Mouse (Mus musculus) ES-Bruce4 (cell line): ENCODE data around the gene Gtf2i. TPM values are rescaled to one million over a fixed set of nuclear protein-coding genes. Genes with fewer than 3 reads are reported as not detected.
A peak's percentile ranks its signal among the peaks of the same experiment; 100 is the strongest.

ENCODE experiments used
- H3K27ac ChIP-seq: 2 replicates; pipeline ENCODE4 v1.5.1; 2012; ENCODE audit warnings: low read length, inconsistent platforms; ENCODE audit not compliant: insufficient read depth
- H3K27me3 ChIP-seq: 2 replicates; pipeline ENCODE4 v1.6.1; 2012; ENCODE audit warnings: mild to moderate bottlenecking, low read length, inconsistent platforms; ENCODE audit not compliant: control insufficient read depth, poor library complexity, insufficient read depth, severe bottlenecking
- H3K36me3 ChIP-seq: 2 replicates; pipeline ENCODE4 v1.6.1; 2012; ENCODE audit warnings: inconsistent platforms, mild to moderate bottlenecking, low read length, moderate library complexity; ENCODE audit not compliant: control insufficient read depth, poor library complexity, insufficient read depth, severe bottlenecking
- H3K4me1 ChIP-seq: one replicate; pipeline ENCODE4 v1.8.1; 2011; ENCODE audit warnings: low read length; ENCODE audit not compliant: control insufficient read depth, insufficient read depth
- H3K4me3 ChIP-seq: 2 replicates; pipeline ENCODE4 v1.5.1; 2011; ENCODE audit warnings: low read depth, mild to moderate bottlenecking, low read length
- H3K9ac ChIP-seq: 2 replicates; pipeline ENCODE4 v1.6.1; 2012; ENCODE audit warnings: low read depth, mild to moderate bottlenecking, inconsistent platforms; ENCODE audit not compliant: poor library complexity, severe bottlenecking
- H3K9me3 ChIP-seq: replicated peaks from 2 replicates; pipeline ENCODE4 v1.6.1; 2012; ENCODE audit warnings: mild to moderate bottlenecking, low read length, inconsistent platforms; ENCODE audit not compliant: control insufficient read depth, poor library complexity, insufficient read depth, severe bottlenecking
- CTCF ChIP-seq: IDR thresholded peaks from one replicate; pipeline ENCODE4 v1.8.1; 2011; ENCODE audit warnings: low read depth, low read length
- EP300 ChIP-seq: IDR thresholded peaks from 2 replicates; pipeline ENCODE4 v1.6.1; 2011; ENCODE audit warnings: low read depth, low read length; ENCODE audit not compliant: insufficient read depth
- POLR2A ChIP-seq: IDR thresholded peaks from one replicate; pipeline ENCODE4 v1.8.1; 2011; ENCODE audit warnings: low read length; ENCODE audit not compliant: insufficient read depth
- polyA plus RNA-seq: library from polyadenylated mRNA; stranded (reverse); fragments of >200 nt; gene quantifications from 2 replicates; pipeline ENCODE4 v1.2.4, GENCODE M21; 2011; ENCODE audit warnings: low read depth; ENCODE audit not compliant: missing spikeins, insufficient read depth, insufficient read length

Gtf2i gene
- polyA plus RNA-seq, 1 experiment, result 242 TPM

GRCm38 (mm10) chr5:134325856-134326566 lies 11.5 kb upstream of the Gtf2i start:
- Histone ChIP-seq H3K4me1 (peaks cover 8% of the 10 kb centered on the region), H3K9ac (peak overlapping the region; percentile 19; the same call in 1 of the 2 replicates), H3K9me3 (no peaks in the 10 kb centered on the region), H3K4me3 (peak overlapping the region; percentile 25), H3K36me3 (no peaks in the 10 kb centered on the region), H3K27ac (no peak overlapping the region), H3K27me3 (no peaks in the 10 kb centered on the region)
- TF ChIP-seq POLR2A, result no peak
- TF ChIP-seq EP300, result no peak
- TF ChIP-seq CTCF, result no peak

GRCm38 (mm10) chr5:134323869-134324268 lies 9.3 kb upstream of the Gtf2i start:
- no peak overlapping the region for H3K9ac ChIP-seq
- peak overlapping the region; percentile 29 for H3K27ac ChIP-seq
- no peaks in the 10 kb centered on the region for H3K27me3 ChIP-seq
- peaks cover 2% of the 10 kb centered on the region for H3K4me1 ChIP-seq
- no peak overlapping the region for H3K4me3 ChIP-seq
- TF ChIP-seq POLR2A (no peak), CTCF (no peak), EP300 (no peak)
- no peaks in the 10 kb centered on the region for H3K36me3 ChIP-seq
- no peaks in the 10 kb centered on the region for H3K9me3 ChIP-seq

GRCm38 (mm10) chr5:134323311-134323710 lies 8.8 kb upstream of the Gtf2i start:
- TF ChIP-seq POLR2A (no peak), EP300 (no peak), CTCF (no peak)
- H3K4me1 ChIP-seq, result no peaks in the 10 kb centered on the region
- peak overlapping the region; percentile 11 for H3K27ac ChIP-seq
- no peaks in the 10 kb centered on the region for H3K9me3 ChIP-seq
- H3K4me3 ChIP-seq, result no peak overlapping the region
- no peak overlapping the region for H3K9ac ChIP-seq
- no peaks in the 10 kb centered on the region for H3K36me3 ChIP-seq
- no peaks in the 10 kb centered on the region for H3K27me3 ChIP-seq

GRCm38 (mm10) chr5:134322355-134322754 lies 7.8 kb upstream of the Gtf2i start:
- TF ChIP-seq EP300, result no peak
- no peak for TF ChIP-seq CTCF
- no peak for TF ChIP-seq POLR2A
- no peaks in the 10 kb centered on the region for H3K36me3 ChIP-seq
- no peaks in the 10 kb centered on the region for H3K9me3 ChIP-seq
- no peaks in the 10 kb centered on the region for H3K27me3 ChIP-seq
- no peak overlapping the region for H3K4me3 ChIP-seq
- no peak overlapping the region for H3K9ac ChIP-seq
- H3K4me1 ChIP-seq, result no peaks in the 10 kb centered on the region
- no peak overlapping the region for H3K27ac ChIP-seq

- no peaks in the 10 kb centered on the region for H3K27me3 ChIP-seq
- TF ChIP-seq CTCF (no peak), POLR2A (no peak), EP300 (no peak)
- no peak overlapping the region for H3K4me3 ChIP-seq
- H3K9me3 ChIP-seq, result no peaks in the 10 kb centered on the region
- no peak overlapping the region for H3K9ac ChIP-seq
- H3K36me3 ChIP-seq, result no peaks in the 10 kb centered on the region
- H3K4me1 ChIP-seq, result no peaks in the 10 kb centered on the region
- H3K27ac ChIP-seq, result no peak overlapping the region
These were observed 7.1 kb upstream of the Gtf2i start for GRCm38 (mm10) chr5:134321699-134322098.

- Histone ChIP-seq H3K9me3 (no peaks in the 10 kb centered on the region), H3K27ac (no peak overlapping the region), H3K36me3 (no peaks in the 10 kb centered on the region), H3K9ac (no peak overlapping the region), H3K4me3 (no peak overlapping the region), H3K4me1 (no peaks in the 10 kb centered on the region), H3K27me3 (no peaks in the 10 kb centered on the region)
- TF ChIP-seq POLR2A (no peak), EP300 (no peak), CTCF (no peak)
These were observed 4.3 kb upstream of the Gtf2i start for GRCm38 (mm10) chr5:134318903-134319302.
